Mouse (Mus musculus) erythroblast, embryonic 14.5 days (primary cell): ENCODE measurements around the gene Trdmt1. TPM values are rescaled to one million over a fixed set of nuclear protein-coding genes. Genes with fewer than 3 reads are reported as not detected.

Source experiments
- H3K27me3 ChIP-seq: 2 replicates; pipeline ENCODE4 v1.6.1; 2012; ENCODE audit warnings: inconsistent platforms; ENCODE audit not compliant: control insufficient read depth
- H3K36me3 ChIP-seq: 2 replicates; pipeline ENCODE4 v1.6.1; 2012; ENCODE audit warnings: mild to moderate bottlenecking, inconsistent platforms; ENCODE audit not compliant: control insufficient read depth
- H3K4me1 ChIP-seq: 2 replicates; pipeline ENCODE4 v1.6.1; 2012; ENCODE audit warnings: inconsistent platforms; ENCODE audit not compliant: control insufficient read depth
- H3K4me3 ChIP-seq: replicated peaks from 2 replicates; pipeline ENCODE3; 2012; ENCODE audit warnings: moderate library complexity, mild to moderate bottlenecking, inconsistent platforms
- H3K9me3 ChIP-seq: 2 replicates; pipeline ENCODE4 v1.6.1; 2012; ENCODE audit warnings: low read length, inconsistent platforms, mixed read lengths; ENCODE audit not compliant: control insufficient read depth
- GATA1 ChIP-seq: IDR thresholded peaks from 2 replicates; pipeline ENCODE4 v1.6.1; 2012; ENCODE audit warnings: low read length, inconsistent platforms, mixed read lengths
- TAL1 ChIP-seq: IDR thresholded peaks from 3 replicates; pipeline ENCODE4 v1.6.1; 2012; ENCODE audit warnings: low read length, inconsistent platforms, mixed read lengths
- polyA plus RNA-seq: library from polyadenylated mRNA; stranded (reverse); fragments of >175 nt; gene quantifications from 2 replicates; pipeline ENCODE4 v1.2.3, GENCODE M21; 2012

Trdmt1 gene
- polyA plus RNA-seq, 1 experiment, result 0.05 TPM

GRCm38 (mm10) chr2:13559729-13560128, 15.3 kb upstream of the Trdmt1 start:
- Histone ChIP-seq H3K36me3 (no peaks in the 10 kb centered on the region), H3K27me3 (peaks cover 5% of the 10 kb centered on the region), H3K4me1 (no peaks in the 10 kb centered on the region), H3K9me3 (no peaks in the 10 kb centered on the region), H3K4me3 (no peak overlapping the region)
- TF ChIP-seq GATA1, result no peak
- TF ChIP-seq TAL1, result no peak

GRCm38 (mm10) chr2:13559303-13559702, 14.8 kb upstream of the Trdmt1 start:
- TF ChIP-seq TAL1, result no peak
- no peak for TF ChIP-seq GATA1
- H3K4me3 ChIP-seq, result no peak overlapping the region
- H3K27me3 ChIP-seq, result peaks cover 5% of the 10 kb centered on the region
- no peaks in the 10 kb centered on the region for H3K36me3 ChIP-seq
- no peaks in the 10 kb centered on the region for H3K4me1 ChIP-seq
- H3K9me3 ChIP-seq, result no peaks in the 10 kb centered on the region

GRCm38 (mm10) chr2:13558607-13559262, 14.3 kb upstream of the Trdmt1 start:
- Histone ChIP-seq H3K9me3 (no peaks in the 10 kb centered on the region), H3K4me3 (no peak overlapping the region), H3K4me1 (no peaks in the 10 kb centered on the region), H3K36me3 (no peaks in the 10 kb centered on the region), H3K27me3 (peaks cover 5% of the 10 kb centered on the region)
- TF ChIP-seq GATA1, result no peak

GRCm38 (mm10) chr2:13557145-13558030, 12.9 kb upstream of the Trdmt1 start:
- Histone ChIP-seq H3K4me3 (no peak overlapping the region), H3K4me1 (no peaks in the 10 kb centered on the region), H3K36me3 (no peaks in the 10 kb centered on the region), H3K27me3 (peaks cover 8% of the 10 kb centered on the region), H3K9me3 (no peaks in the 10 kb centered on the region)
- no peak for TF ChIP-seq GATA1

GRCm38 (mm10) chr2:13556239-13556638, 11.8 kb upstream of the Trdmt1 start:
- H3K27me3 ChIP-seq, result peaks cover 8% of the 10 kb centered on the region
- H3K36me3 ChIP-seq, result no peaks in the 10 kb centered on the region
- no peaks in the 10 kb centered on the region for H3K9me3 ChIP-seq
- TF ChIP-seq GATA1, result no peak
- TF ChIP-seq TAL1, result no peak
- H3K4me3 ChIP-seq, result no peak overlapping the region
- H3K4me1 ChIP-seq, result no peaks in the 10 kb centered on the region

- H3K4me1 ChIP-seq, result no peaks in the 10 kb centered on the region
- no peak for TF ChIP-seq GATA1
- TF ChIP-seq TAL1, result no peak
- H3K36me3 ChIP-seq, result no peaks in the 10 kb centered on the region
- no peak overlapping the region for H3K4me3 ChIP-seq
- H3K27me3 ChIP-seq, result peaks cover 8% of the 10 kb centered on the region
- H3K9me3 ChIP-seq, result no peaks in the 10 kb centered on the region
Measured at GRCm38 (mm10) chr2:13553966-13554365, 9.5 kb upstream of the Trdmt1 start.

- TF ChIP-seq GATA1 (no peak), TAL1 (no peak)
- H3K27me3 ChIP-seq, result peaks cover 3% of the 10 kb centered on the region
- peaks cover 17% of the 10 kb centered on the region for H3K4me1 ChIP-seq
- no peaks in the 10 kb centered on the region for H3K36me3 ChIP-seq
- no peaks in the 10 kb centered on the region for H3K9me3 ChIP-seq
- no peak overlapping the region for H3K4me3 ChIP-seq
Measured at GRCm38 (mm10) chr2:13548749-13549148, 4.3 kb upstream of the Trdmt1 start.

GRCm38 (mm10) chr2:13543519-13544124, 846 bp downstream of the Trdmt1 start:
- Histone ChIP-seq H3K27me3 (no peaks in the 10 kb centered on the region), H3K36me3 (no peaks in the 10 kb centered on the region), H3K4me3 (peak overlapping the region; percentile 89), H3K9me3 (no peaks in the 10 kb centered on the region), H3K4me1 (peaks cover 50% of the 10 kb centered on the region)
- no peak for TF ChIP-seq GATA1
- TF ChIP-seq TAL1, result no peak

GRCm38 (mm10) chr2:13539860-13540259, 4.6 kb downstream of the Trdmt1 start:
- no peaks in the 10 kb centered on the region for H3K9me3 ChIP-seq
- peaks cover 55% of the 10 kb centered on the region for H3K4me1 ChIP-seq
- no peak for TF ChIP-seq GATA1
- TF ChIP-seq TAL1, result no peak
- H3K36me3 ChIP-seq, result no peaks in the 10 kb centered on the region
- no peaks in the 10 kb centered on the region for H3K27me3 ChIP-seq
- no peak overlapping the region for H3K4me3 ChIP-seq
